Mouse (Mus musculus) spleen, adult 2 months (tissue): Measurements from ENCODE around the gene Syce2.

ENCODE experiments used
- CTCF ChIP-seq: fragments of 200-500 bp; IDR thresholded peaks from 2 replicates; pipeline ENCODE4 v1.5.1; 2011; ENCODE audit warnings: mild to moderate bottlenecking, inconsistent platforms; ENCODE audit not compliant: insufficient read depth, insufficient read length, insufficient replicate concordance; ENCODE audit errors: extremely low read depth
- POLR2A ChIP-seq: fragments of 200-500 bp; IDR thresholded peaks from 2 replicates; pipeline ENCODE4 v1.6.1; 2011; ENCODE audit warnings: low read depth, low read length, inconsistent platforms

GRCm38 (mm10) chr8:84837149-84837911, 34.6 kb upstream of the Syce2 start:
- TF ChIP-seq CTCF (no peak), POLR2A (no peak)
